Mouse (Mus musculus): ENCODE results near the gene Foxp3. TPM values are rescaled to one million over a fixed set of nuclear protein-coding genes. Genes with fewer than 3 reads are reported as not detected.

Foxp3 gene
- polyA plus RNA-seq (2012; rRNA removed), result 0.13 TPM in 2 replicates

GRCm38 (mm10) chrX:7573176-7574086, at the start of gene Foxp3:
Gene Foxp3 (plus strand): TSS chrX:7573644.

GRCm38 (mm10) chrX:7574087-7574884, 842 bp downstream of the Foxp3 start, which contains the start of gene Ppp1r3f:
Gene Ppp1r3f (minus strand): TSS chrX:7574283.

GRCm38 (mm10) chrX:7604879-7605574, 31.6 kb downstream of the Foxp3 start, which contains the start of gene Ccdc22:
Gene Ccdc22 (minus strand): TSS chrX:7605517.

GRCm38 (mm10) chrX:7606783-7607182, 33.3 kb downstream of the Foxp3 start, which contains the start of gene Cacna1f:
Gene Cacna1f (plus strand): TSS chrX:7607083.

DNA sequence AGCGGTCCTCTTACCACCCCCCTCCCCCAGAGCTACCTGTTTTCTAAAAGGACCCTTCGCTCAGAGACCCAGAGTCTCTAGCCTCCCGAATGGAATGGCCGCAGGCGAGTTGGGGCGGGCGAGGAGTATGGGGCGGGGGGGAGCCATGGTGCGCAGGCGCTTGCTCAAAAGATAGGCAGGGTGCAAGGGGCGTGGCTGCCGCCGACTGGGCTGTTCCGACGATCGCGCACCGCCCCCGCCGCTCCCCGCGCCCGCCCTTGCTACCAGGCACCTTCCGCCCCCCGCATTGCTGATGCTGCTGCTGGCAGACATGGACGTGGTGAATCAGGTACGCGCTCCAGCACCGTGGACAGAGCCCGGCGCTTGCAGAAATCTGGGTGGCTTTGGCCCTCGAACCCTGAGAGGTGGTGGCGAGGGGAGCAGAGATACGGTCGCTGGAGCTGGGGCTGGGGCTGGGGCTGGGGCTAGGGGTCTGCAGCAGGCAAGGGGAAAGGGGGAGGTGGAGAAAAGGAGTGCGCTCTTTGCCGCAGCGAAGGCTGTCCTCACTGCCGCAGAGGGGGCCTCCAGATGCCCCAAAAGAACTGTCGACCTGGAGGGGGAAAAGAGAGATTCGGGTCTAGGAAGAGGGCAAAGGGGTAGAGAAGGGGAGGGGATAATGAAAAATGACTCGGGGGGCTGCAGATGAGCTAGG, 65.1 kb downstream of the Foxp3 start, which contains the start of gene Syp:
Gene Syp (plus strand): TSS at position 71 of the 691 bp plus-strand sequence.

Other genes starting within 250 kb of the Foxp3 start
- gene Usp27x, start 197.8 kb upstream of the Foxp3 start, polyA plus RNA-seq (2012; rRNA removed), result 0.40 and 0.60 TPM in 2 replicates
- gene Ppp1r3f, start 639 bp downstream of the Foxp3 start, polyA plus RNA-seq (2012; rRNA removed), result 0.87 and 1.4 TPM in 2 replicates
- 9.9 and 11.3 TPM in 2 replicates for gene Ccdc22, start 31.9 kb downstream of the Foxp3 start, polyA plus RNA-seq (2012; rRNA removed)
- 0.01 TPM in 1 of 2 replicates, not detected in the other for gene Cacna1f, start 33.4 kb downstream of the Foxp3 start, polyA plus RNA-seq (2012; rRNA removed)
- 3.9 and 4.8 TPM in 2 replicates for gene Syp, start 64.8 kb downstream of the Foxp3 start, polyA plus RNA-seq (2012; rRNA removed)
- gene Prickle3, start 83.6 kb downstream of the Foxp3 start, polyA plus RNA-seq (2012; rRNA removed), result 26.6 and 28.9 TPM in 2 replicates
- 137 and 146 TPM in 2 replicates for gene Plp2, start 97.7 kb downstream of the Foxp3 start, polyA plus RNA-seq (2012; rRNA removed)
- gene Magix, start 107.6 kb downstream of the Foxp3 start, polyA plus RNA-seq (2012; rRNA removed), result 6.1 and 6.6 TPM in 2 replicates
- 0.92 and 1.5 TPM in 2 replicates for gene Gpkow, start 123.5 kb downstream of the Foxp3 start, polyA plus RNA-seq (2012; rRNA removed)
- gene Wdr45, start 140.7 kb downstream of the Foxp3 start, polyA plus RNA-seq (2012; rRNA removed), result 18.3 and 20.3 TPM in 2 replicates
- 0.22 TPM in 1 of 2 replicates, not detected in the other for gene Gm45208, start 148.6 kb downstream of the Foxp3 start, polyA plus RNA-seq (2012; rRNA removed)
- 30.1 and 36.8 TPM in 2 replicates for gene Praf2, start 154.8 kb downstream of the Foxp3 start, polyA plus RNA-seq (2012; rRNA removed)
- 20.8 and 24.6 TPM in 2 replicates for gene Ccdc120, start 177.3 kb downstream of the Foxp3 start, polyA plus RNA-seq (2012; rRNA removed)
- 13.1 and 13.4 TPM in 2 replicates for gene Tfe3, start 188.9 kb downstream of the Foxp3 start, polyA plus RNA-seq (2012; rRNA removed)
- 6.6 and 7.6 TPM in 2 replicates for gene Gripap1, start 216.1 kb downstream of the Foxp3 start, polyA plus RNA-seq (2012; rRNA removed)
- 0.38 and 0.56 TPM in 2 replicates for gene Kcnd1, start 248.6 kb downstream of the Foxp3 start, polyA plus RNA-seq (2012; rRNA removed)